Mouse (Mus musculus): ENCODE results near the gene Pip5k1b.

DNA sequence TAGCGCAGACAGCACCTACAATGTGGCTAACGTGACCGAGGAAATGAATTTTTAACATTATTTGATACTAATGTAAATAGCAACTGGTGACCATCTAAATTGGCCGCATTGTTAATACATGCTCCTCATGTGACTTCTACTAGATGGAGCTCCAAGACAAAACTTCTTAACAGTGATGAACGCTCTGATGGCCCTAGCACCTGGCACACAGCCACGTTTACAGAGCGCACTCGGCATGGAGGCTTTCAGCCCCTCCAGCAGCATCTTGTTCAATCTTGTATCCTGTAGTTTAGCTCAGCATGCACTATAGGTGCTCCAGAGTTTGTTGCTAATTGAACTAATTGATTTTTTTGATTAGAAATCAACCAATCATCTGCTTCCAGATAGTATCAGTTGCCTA lies 15.3 kb upstream of the Pip5k1b start:
- TF ChIP-seq CTCF (IDR thresholded peaks at IDR 0.05; ENCODE audit: control insufficient read depth, insufficient read depth, insufficient read length) (no peak), MYOD1 (IDR thresholded peaks at IDR 0.05; ENCODE audit: control insufficient read depth, insufficient read length, low read depth) (no peak)
